Mouse (Mus musculus) heart, postnatal 10 days (tissue): ENCODE measurements around the gene Rnase2b. TPM values are rescaled to one million over a fixed set of nuclear protein-coding genes. Genes with fewer than 3 reads are reported as not detected.
"Not testable (repeated sequence)": the region's sequence is repeated elsewhere in the genome, so short reads cannot be mapped to it uniquely, and the experiment has no call there.

Source experiments
- DNase-seq, 2 experiments: peaks; one replicate each; pipeline ENCODE4 v3.0.0; 2021
- intact Hi-C: fragments of 180-260 bp; cut with DNase I; formaldehyde crosslinking; loops from one replicate; pipeline ENCODE4 v1.15.1; 2025
- total RNA-seq, 2 experiments: library from RNA; stranded (reverse); gene quantifications; 2 replicates each; pipeline ENCODE4 v1.2.3; 2021

Gene Rnase2b
- not detected for total RNA-seq

DNA sequence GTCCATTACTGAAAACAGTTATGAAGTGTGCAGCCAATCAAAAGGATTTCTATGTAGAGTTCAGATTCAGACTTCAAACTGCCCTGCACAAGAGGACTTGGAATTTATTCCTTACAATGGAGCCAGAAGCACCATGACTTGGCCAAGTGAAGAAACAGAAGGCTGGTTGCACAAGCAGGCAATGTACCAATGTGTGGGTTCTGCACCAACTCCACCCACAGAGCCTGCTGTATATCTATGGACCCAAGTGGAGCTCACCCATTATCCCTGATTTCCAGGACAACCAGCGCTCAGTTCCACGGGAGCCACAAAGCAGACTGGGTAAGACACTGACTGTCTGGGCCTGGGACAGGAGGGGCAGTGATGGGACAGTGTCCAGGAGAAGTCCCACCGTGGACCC is at the start of gene Rnase2b:
Rnase2b (plus strand) TSS at position 285 of the 400 bp plus-strand sequence.
- DNase-seq, intact Hi-C loops: not testable (repeated sequence)

DNA sequence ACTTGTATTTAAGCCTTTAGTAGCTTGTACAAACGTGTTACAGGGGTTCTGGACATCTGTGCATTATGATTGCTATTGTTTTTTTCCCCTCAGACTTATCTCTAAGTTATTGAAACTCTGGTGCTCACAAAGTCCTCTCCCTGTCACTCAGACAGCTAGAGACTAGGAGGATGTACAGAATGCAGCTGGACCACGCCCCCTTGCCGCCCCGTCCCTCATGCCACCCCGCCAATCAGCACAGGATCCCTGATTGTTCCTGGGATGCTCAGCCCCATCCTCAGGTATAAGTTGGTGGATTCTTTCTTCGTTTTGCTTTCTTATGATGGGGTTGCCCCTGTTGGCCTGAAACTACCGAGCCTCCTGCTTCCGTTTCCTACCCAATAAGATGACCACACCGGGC is 48.6 kb upstream of the Rnase2b start:
- DNase-seq = no peak
- intact Hi-C loops = no loop called here

DNA sequence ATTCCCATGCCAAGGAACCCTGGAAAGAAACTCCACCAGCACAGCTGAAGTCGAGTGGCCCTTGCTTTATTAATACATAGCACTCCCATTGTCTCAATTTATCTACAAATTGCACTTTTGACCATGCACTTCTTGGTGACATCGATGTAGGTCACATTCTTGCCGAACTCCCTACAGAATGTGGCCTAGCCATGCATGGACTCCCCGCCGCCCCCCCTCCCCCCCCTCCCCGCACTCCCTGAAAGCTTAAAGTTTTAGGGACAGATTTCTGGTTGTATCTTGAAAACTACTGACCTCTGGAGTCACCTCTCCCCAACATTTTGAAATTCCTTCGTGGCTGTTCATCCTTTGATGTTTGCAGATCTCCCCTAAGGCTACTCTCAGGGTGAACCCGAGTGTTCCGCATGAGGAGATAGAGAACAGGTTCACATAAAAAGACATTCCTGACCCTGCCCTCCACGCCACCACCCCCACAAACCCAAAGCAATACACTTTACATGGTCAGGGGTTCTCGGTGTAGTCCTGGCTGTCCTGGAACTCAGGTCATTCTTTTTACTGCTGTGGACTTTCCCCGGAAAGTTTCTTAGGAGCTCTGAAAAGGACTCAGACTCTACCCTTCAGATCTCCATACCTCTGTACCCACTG is 48.0 kb upstream of the Rnase2b start, which contains the start of gene Eddm3b:
Eddm3b (plus strand) TSS at position 511 of the 645 bp plus-strand sequence.
- DNase-seq = no peak

DNA sequence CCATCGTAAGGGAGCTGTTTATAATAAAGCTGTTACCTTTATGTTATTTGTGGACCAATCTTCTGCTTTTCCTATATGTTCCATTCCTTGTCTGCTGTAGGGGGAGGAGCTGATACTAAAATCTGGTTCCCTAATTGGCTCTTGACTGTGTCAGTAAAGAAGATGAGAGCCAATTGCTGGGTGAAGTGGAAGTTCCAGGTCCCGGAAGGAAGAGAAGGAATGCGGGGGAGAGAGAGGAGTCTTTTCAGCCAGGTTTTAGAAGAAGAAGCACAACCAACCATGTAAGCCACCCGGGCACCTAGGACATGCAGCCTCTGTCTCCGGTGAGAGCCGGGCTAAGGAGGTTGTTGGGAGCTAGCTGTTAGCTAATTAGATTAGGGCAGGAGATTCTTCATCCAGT is 36.4 kb upstream of the Rnase2b start:
- intact Hi-C loops = no loop called here
- no peak for DNase-seq

More for the DNA sequence above, 48.0 kb upstream of the Rnase2b start, which contains the start of gene Eddm3b:
- intact Hi-C loops = no loop called here

DNA sequence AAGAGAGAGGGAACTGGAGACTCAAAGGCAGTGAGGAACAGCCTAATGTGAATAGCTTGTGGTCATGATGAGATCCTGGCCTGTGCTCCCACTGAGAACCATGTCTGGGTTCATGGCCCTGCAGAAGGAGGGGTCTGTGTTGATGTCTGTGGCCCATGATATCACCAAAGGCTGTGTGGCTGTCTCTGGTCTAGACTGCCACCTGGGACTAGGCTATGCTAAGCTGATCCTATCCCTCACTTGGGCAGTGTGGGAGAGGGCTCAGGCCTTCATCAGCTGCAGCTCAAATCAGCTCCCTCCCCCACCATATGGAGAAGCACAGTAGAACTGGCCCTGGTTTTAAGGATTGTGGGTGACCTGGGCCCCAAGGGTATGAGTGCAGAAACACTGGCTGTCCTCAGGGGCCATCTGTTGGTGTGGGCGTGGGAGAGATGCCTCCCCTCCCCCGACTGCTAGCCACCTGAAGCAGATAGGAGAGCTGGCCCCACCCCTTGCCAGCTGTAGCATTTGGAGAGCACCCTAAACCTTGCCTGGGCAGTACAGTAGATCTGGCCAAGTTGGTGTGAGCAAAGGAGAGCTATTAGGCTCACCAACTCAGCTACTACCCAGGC is 34.3 kb upstream of the Rnase2b start:
- intact Hi-C loops = no loop called here
- no peak for DNase-seq

DNA sequence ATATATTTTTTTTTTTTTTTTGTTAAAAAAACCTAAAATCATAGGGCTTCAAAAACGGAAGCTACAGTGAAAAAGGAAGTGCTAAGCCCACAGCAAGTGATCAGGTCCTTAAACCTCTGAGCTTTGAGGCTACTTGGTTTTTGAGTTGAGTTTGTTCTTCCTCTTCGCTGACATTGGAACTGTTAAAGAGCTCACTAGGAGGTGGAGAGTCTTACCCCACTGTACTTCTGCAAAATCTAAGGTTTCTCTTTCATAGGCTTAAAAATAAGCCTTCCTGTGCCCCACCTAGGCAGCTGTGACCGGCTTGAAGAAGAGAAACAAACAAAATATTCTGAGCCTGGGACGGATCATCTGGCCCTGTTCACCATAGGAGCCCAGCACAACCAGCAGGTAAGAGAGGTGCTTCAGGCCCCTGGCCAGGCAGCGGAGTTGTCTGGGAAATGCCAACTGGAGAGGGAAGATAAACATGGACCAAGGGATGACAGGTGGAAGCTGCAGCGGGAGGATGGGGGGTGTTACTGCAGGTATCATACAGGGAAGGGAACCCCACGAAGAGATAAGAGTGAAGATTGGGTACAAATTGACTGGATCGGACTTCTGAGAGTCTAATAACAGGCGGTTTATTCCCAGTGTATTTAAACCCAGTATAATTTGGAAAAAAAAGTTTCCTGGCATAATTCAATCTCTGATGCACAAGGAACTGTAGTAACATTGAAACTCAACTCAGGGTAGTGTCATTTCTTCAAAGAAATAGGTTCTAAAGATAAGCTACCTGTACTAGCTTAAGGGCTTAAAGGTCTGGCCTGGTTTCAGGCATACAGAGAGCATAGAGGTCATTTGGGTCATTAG is 33.1 kb upstream of the Rnase2b start:
- intact Hi-C loops = no loop called here
- DNase-seq = no peak

DNA sequence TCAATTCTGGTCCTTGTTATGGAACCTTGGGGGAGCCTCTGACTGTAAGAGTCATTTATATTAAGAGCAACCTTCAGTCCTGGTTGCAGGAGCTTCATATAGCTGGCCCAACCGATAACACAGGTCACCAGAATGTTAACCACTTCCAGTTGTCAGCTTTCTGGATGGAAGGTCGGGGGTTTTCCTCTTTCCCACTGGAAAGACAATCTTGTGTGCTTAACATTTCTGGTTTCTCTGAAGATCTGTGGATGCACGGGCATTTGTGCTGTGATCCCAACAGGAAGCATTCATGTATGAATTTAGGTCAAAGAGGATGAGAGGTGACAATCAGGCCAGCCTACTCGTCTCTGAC is 32.5 kb upstream of the Rnase2b start:
- intact Hi-C loops = no loop called here
- no peak for DNase-seq

DNA sequence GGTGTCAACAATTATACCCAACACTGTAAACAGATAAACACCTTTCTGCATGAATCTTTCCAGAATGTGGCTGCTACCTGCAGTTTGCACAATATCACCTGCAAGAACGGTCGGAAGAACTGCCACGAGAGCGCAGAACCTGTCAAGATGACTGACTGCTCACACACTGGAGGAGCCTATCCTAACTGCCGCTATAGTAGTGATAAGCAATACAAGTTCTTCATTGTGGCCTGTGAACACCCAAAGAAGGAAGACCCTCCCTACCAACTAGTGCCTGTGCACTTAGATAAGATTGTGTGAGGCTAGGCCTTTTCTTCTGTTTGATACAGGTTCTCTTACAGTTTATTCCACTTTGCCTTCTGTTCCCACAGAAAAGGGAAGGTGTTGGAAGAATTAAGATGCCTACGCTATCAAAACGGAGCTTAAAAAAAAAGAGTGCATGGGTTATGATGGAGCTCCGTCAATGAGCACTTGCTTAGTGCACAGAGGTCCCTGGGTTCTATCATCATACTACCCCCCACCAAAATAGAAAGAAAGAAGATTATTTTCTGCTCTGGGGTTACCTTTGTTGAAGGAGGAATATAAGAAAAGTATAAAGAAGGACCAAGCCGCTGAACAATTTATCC is 31.6 kb upstream of the Rnase2b start:
- DNase-seq = no peak
- intact Hi-C loops = no loop called here

DNA sequence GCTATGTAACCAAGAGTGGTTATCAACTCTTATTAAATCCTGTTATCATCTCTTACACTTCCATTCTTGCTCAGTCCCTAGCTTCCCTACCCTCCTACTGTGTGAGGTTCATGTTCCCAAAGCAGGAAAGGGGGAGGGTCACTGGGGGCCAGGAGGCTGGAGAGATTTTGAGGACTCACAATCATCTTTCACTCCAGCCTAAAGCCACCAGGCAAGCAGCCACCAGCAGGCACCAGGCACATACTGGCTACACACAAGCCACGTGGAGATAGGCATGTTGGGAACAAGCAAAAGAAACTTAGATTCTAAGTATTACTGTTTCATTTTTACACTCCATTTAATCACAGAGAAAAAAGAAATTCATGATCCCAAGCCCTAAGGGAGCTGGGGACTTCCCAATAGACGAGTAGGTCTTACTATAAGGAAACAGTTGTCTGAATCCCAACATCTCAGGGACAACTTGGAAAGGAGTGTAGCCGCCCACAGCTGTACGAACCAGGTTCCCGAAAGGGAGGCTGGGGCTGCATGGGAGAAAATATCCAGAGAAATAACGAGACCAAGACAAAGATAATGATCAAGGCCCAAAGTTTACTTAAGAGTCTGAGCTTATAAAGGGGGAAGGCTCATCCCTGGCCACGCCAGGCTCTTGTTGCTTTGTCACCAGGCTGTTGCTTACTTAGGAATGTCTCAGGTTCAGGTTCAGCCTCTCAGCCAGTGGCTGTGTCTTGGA is 30.8 kb upstream of the Rnase2b start:
- DNase-seq = no peak
- intact Hi-C loops = no loop called here

DNA sequence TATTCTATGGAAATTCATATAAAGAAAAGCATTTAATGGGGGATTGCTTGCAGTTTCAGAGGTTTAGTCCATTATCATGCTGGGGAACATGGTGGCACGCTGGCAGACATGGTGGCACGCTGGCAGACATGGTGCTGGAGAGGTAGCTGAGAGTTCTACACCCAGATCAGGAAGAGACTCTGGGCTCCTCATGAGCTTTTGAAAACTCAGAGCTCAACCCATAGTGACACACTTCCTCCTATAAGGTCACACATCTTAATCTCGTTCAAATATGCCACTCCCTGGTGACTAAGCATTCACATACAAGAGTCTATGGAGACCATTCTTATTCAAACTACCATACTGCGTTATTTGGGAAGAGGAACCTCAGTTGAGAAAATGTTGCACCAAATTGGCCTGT is 29.7 kb upstream of the Rnase2b start:
- intact Hi-C loops = no loop called here
- no peak for DNase-seq

DNA sequence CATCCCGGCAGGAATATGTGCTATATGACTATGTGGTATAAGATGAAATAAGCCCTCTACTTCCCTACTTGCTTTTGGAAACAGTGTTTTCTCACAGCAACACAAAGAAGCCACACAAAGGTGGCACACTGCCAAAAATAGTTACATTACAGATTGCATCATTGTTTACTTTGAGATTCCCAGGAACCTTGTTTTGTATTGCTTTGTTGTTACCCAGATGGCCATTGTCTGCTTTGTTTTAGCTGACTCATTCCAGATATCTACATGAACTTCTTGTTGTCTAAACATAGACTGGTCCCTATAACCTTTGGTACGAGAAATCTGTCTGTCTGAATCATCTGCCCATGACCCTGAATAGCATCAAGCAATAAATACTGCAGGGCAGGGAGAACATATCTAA is 21.7 kb upstream of the Rnase2b start:
- intact Hi-C loops = no loop called here
- DNase-seq = no peak

DNA sequence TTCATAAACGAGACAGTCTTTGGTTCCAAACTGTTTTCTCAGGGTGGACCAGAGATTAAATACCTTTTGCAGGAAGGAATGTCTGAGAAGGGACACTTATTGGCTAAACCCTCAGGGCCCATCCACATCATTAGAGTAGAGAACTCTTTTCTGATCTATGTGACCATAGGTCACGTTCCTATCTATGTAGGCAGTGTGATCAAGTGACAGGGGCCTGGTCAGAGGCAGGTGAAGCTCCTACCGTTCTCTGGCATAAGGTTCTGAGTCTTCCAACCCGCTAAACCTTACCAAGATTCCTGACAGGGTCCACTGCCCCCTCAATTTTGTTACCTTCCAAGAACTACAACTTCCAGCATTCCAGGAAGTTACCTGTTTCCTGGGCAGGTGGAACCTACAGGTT is 19.9 kb upstream of the Rnase2b start:
- no peak for DNase-seq
- intact Hi-C loops = no loop called here

DNA sequence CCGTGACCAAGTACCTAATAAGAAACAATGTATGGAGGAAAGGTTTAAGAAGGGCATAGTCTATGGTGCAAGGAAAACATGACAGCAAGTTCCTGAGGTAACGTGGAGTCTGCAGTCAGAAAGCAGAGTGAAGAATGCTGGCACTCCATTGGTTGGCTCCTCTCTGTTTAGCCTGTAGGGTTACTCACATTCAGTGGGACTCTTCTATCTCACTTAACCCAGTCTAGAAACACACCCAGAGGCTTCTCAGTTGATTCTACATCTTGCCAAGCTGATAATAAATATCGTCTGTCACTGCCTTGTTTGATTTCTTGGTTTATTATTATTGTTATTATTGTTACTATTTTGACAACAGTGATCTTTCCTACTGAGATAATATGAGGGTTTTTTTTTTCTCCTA is 19.5 kb upstream of the Rnase2b start:
- DNase-seq = no peak
- intact Hi-C loops = no loop called here

DNA sequence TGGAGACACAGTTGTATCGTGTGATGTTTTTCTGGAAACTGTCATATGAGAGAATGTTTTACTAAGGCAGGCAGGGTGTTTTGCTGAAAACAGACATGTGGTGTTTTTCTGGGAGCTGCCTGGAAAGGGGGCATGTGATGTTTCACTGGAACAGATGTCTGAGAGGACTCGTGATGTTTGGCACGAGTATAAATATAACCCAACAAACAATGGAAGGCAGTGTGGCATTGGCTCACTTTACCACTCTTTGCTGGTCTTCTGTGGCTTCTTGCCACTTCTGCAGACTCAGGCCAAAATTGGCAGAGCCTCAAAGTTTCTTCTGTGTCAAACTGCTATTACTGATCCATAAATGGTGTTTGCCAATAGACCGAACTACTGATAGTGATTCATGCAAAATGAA is 18.8 kb upstream of the Rnase2b start:
- peak; percentile 35 to 46 for DNase-seq
- intact Hi-C loops = no loop called here

DNA sequence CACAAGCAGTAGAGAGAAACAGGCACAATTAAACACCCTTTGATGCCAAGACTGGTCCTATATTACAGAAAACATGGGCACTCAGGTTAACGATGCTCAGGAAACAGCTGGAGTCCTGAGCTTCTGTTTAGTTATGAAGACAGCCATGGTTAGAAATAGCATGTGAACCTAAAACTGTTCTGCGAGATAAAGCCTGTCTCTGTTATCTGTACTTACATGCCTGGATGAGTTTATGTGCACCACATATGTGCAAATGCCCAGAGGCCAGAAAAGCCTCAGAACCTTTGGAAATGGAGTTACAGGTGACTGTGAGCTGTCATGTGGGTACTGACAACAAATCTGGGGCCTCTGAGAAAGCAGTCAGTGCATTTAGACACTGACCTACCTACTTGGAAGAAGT is 18.1 kb upstream of the Rnase2b start:
- intact Hi-C loops = no loop called here
- no peak for DNase-seq

DNA sequence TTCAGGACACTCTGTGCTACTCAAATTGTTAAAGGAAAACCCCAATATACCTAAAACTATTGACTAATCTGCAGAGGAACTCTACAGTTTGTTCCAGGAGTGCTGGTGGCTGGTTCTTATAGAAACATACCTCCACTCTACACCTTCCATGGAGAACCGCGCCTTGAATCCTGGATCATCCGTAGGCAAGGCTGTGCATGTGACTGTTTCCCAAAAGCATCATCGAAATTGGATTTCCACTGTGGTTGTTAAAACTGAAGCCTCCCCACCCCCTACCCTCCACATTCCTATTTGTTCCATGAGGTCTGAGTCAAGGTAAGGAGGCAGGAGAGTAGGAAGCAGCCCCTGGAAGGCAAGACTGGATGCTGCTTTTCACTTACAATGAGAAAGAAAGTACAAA is 17.6 kb upstream of the Rnase2b start:
- intact Hi-C loops = no loop called here
- no peak for DNase-seq

DNA sequence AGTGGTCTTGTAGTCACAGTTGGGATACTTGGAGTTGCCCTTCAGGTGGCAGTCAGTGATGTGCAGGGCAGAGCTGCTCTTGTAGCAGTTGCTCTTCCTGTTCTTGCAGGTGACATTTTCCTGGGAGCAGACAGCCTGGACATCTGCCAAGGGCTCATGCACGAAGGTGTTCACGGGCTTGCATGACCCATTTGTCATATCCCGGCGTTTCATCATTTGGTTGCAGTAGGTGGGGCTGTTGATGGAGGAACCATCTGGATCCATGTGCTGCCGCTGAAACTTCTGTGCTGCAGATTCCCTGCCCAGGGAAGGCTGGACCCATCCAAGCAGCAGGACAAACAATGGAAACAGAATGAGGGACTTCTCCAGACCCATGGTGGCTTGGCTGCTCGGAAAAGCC is 16.5 kb upstream of the Rnase2b start:
- intact Hi-C loops = no loop called here
- DNase-seq = no peak

DNA sequence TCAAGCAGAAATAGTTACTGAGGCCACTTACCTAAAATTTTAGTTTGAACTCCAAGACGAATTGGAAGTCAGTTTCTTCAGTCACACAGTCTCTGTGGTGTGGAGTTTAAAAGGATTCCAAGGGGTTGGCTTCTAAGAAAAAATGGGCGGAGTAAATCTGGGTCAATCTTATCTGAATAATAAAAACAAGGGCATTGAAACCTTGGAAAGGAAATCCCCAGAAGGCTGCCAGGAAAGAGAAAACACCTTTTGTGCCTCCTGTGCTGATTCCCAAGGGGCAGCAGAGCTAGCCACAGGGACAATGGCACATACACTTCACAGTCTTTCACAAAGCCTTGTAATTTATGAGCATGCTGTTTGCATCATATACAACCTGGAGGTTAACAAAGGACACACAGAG is 15.4 kb upstream of the Rnase2b start, which contains the start of gene Rnase1:
Rnase1 (minus strand) TSS at position 101 of the 400 bp plus-strand sequence.
- intact Hi-C loops = no loop called here
- DNase-seq = no peak

DNA sequence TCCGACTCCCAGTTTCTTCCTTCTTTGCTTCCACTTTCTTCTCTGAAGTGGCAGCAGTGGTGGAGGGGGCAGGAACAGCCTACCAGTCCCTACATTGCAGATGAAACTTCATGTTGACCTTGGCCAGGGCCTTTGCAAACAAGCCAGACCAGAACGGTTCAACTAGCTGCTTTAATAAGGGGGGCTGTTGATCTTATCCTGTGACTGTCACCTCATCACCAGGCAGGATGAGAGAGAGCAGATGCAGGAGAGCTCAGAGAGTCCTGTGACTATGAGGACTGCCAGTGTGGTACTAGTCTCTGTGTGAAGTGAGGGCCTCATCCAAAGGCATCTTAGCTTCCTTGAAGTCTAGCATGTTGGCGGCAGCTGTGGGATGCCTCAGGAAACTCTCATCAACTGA is 14.1 kb upstream of the Rnase2b start:
- DNase-seq = no peak
- intact Hi-C loops = no loop called here

DNA sequence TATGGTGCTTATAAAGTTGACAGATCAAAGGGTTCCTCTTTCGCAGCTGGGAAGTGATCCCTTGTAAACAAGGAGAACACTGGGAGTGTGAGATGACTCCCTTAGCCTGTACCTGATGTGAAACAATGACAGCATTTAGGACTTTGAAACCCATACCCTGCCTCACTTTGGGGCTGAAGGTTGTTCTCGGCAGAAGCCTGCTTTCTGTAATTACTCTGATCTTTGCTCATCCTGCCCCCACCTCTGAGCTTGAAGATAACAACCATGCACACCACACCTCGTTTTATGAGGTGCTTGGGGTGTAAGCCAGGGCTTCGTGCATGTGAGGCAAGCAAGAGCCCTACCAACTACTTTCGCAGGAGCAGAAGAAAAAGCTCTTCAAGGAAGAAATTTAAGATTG is 12.9 kb upstream of the Rnase2b start:
- intact Hi-C loops = no loop called here
- no peak for DNase-seq
